Mouse (Mus musculus) megakaryocyte, adult 5-6 weeks (primary cell): ENCODE data around the gene Camsap2. TPM values are rescaled to one million over a fixed set of nuclear protein-coding genes. Genes with fewer than 3 reads are reported as not detected.
A peak's percentile ranks its signal among the peaks of the same experiment; 100 is the strongest.

ENCODE experiments used
- ATAC-seq: 2 replicates; pipeline ENCODE4 v1.8.0; 2016; ENCODE audit warnings: mild to moderate bottlenecking, inconsistent platforms; ENCODE audit not compliant: poor library complexity, severe bottlenecking
- total RNA-seq, 2 experiments: library from RNA; stranded (forward) in 1 of 2; stranded (reverse) in 1 of 2; fragments of 153-499, 151-499 nt in 1 of 2; fragments of 221-1000, 200-1000 nt in 1 of 2; gene quantifications; 2 replicates each; pipeline versions ENCODE4 v1.2.3 to v1.2.4; 2015 to 2017

The Camsap2 gene
- total RNA-seq, 2 experiments from 2014 or later: 15.0 to 20.0 TPM

DNA sequence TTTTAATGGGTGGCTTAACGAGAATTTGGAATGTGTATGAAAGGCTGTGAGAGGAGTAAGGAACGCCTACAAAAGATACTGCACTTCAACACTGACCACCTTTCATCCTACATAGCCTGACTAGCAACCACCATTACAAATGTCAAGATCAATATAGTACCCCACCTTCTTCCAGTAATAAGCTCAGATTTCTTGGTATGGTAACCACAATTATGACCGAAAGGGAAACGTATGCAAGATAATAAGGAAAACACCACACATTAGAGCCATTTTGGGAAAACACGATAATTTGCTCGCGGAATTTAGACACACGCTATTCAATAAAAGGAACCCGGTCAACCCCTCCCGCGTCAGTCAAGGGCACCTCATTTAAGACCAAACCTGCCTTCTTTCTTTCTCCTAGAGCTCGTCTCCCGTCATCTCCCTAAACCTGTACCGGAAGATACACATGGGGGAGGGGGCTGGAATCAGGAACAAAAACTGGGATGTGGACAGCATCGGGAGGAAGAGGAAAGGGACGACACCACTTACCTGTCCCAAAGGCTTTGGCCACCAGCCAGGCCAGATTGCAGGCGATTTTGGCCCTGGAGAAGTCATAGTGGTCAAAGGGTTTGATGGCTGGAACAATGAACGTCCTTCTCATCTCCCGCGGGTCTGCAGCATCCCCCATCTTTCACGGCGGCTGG, 993 bp downstream of the Camsap2 start:
- 0 out of 2 replicates have a peak, but pooled peaks have one; percentile 19 for ATAC-seq

DNA sequence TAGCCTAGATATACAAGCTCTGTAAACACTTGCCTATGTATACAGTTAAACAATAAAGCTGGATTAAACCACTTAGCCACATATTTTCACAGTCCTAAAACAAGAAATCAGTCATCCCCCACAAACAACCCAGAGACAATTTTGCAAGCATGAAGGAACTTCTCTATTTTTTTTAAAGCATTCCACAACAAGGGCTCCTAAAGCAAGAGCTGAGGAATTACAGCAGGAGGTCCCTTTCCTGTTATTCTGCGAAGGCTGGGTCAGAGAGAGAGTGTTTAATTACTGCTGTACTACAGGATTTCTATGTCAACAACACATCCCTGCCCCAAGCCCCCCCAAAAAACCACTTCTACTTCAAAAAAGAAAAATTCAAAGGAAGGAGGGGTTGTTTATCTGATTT, 1.6 kb downstream of the Camsap2 start:
- ATAC-seq: no peak

DNA sequence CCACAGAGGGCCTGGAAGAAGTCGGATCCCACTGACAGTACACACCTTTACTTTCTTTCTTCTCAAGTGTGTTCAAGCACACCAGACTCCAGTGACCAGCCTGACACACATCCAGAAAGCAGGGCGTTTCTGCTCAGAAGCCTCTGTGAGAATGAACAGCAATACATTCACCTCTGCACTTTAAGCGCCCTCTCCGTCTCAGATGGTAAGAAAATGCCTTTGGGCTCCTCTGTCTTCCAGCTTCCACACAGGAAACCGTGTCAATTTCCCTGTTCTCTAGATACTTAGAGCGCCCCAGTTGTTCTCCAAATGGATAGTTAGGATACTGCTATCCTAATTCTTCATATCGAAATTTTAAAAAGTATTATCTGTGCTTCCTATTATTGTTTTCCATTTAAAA, 2.2 kb downstream of the Camsap2 start:
- ATAC-seq: no peak

DNA sequence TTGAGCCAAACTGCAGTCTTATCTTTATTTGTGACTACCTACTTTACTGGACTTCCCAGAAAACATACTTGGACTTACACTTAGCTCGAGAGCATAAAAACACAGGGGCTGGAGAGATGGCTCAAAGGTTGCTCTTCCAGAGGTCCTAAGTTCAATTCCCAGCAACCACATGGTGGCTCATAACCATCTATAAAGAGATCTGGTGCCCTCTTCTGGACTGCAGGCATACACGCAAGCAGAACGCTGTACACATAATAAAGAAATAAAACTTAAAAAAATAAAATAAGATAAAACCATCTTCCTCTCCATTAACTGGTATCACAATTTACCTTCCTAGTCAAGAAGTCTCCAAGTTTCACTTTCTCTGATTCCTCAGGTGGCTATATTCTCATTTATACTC, 5.4 kb downstream of the Camsap2 start:
- ATAC-seq: no peak

DNA sequence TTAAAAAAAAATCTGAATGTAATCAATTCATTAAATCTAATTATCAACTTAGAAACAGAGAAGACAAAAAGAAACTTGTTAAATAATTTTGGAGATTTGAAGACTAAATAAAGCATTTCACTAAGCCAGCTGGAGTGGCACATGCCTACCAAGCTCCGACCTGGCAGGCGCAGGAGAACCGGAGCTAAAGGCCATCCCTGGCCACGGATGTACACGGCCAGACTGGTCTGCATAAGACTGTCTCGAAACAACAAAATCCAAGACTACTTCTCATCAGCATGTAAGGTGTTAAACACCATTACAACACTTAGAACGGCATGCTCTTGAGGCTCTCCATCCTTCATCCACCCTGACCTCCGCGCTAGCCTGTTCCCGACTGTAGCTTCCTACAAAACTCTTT, 11.2 kb downstream of the Camsap2 start:
- no peak for ATAC-seq

DNA sequence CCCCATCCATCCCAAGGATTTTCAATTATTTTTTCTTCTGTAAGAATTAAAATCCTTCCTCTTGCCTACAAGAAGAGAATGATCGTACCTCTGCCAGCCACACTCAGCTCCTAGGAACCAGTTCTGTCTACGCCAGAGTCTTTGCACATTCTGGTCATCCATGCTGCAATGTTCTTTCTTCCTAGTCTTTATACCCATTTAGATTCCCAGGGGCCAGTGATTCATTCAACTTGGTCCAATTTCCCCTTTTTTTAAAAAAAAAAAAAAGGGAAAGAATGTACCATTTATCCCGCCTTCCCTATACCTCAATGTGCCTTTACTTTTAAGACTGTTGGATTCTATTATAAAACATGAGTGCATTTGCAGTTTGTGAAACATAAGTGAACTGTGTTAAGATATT, 12.4 kb downstream of the Camsap2 start:
- no peak for ATAC-seq

DNA sequence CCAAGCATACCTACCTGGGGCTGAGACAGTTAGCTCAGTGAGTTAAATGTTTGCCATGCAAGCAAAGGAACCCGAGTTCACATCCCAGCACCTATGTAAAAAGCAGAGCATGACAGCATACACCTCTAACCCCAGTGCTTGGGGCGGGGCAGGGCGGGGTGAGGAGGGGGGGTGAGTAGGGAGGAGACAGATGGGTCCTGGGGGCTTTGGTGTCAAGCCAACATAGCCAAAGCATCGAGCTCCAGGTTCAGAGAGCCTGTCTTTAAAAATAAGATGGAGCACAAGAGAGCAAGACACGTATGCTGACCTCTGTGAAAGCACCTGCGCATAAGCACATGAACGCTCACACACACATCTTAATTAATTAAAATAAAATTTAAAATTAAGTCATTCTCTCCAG, 12.8 kb downstream of the Camsap2 start:
- ATAC-seq: no peak

DNA sequence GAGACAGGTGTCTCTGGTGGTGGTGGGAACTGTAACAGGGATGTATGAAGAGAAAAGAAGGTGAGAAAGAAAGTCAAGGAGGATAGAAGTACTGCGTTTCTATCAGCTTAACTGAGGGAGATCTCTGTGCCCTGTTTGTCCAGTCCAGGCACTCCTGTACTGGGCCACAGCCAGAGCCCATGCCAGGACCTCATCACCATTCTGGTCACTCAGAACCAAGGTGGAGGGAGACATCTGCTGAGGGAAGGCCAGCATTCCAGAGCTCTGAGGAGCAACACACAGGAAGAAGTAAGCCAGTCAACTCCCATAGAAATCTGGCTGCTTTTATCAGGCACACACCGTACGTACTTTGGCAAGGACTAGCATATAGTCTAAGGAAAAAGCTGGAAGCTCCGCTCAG, 14.1 kb downstream of the Camsap2 start:
- ATAC-seq: no peak

DNA sequence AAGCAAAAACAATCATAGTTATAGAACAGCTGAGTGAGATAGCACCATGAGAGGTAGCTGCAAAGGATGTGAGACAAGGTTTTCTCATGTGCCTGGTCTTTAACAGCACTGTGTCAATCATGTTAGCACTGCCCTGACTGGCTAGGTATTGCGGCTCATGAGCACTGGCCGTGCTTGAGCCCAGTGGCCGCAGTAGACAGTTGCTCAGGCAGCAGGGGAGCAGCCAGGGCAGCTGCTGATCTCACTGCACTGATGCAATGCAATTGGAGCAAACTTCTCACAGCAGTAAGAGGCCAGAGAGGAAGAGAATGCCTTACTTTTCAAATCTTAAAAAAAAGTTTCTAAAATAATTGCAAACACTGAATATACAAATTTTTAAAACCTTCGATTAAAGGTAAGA, 16.5 kb downstream of the Camsap2 start:
- ATAC-seq: no peak

DNA sequence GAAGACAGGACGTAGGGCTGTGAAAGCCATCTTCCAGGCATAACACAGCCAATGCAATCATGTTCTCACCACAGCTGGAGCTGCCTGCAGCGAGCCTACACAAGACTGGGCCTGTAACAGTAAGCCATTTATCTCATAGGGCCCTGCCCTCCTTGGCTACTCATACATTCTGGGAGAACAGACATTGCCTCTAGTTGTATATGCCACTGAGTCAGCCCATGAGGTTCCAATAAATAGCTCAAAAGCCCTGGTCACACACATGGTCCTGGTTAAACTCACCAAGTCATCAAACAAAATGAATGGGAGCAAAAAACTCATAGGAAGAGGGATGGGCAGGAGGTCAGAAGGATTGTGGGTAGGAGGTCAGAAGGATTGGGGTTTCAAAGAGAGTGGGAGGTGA, 17.3 kb downstream of the Camsap2 start:
- no peak for ATAC-seq

DNA sequence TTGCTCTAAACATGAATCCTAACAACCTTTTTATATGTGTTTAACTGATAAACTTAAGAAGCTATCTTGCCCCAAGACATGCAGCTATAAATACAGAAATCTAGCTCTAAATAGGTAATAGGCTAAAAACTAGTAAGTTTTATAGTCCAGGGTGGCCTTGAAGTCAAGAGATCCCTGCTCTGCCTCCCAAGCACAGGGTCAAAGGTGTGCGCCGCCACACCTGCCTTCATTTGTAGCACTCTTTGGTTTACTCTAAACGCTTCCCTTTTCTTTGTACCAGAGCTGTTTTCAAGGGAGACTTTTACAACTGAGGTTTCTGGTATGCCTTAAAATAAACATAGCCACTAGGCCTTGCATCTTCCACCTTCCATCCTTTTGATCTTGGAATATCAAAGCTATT, 18.3 kb downstream of the Camsap2 start:
- ATAC-seq: no peak

DNA sequence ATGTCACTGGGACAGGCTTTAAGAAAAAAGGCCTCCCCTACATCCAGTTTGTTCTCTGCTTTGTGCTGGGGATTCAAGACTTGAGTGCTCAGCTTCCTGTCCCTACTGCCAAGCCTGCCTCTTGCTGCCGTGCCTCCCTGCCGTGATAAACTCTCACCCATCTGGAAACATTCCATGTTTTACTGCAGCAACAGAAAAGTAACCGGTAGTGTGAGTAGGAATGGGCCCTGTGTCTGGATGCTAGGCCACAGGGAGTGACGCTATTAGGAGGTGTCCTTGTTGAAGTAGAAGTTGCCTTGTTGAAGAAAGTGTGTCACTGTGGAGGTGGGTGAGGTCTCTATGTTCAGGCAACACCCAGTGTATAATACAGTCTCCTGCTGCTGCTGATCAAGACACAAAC, 20.0 kb downstream of the Camsap2 start:
- ATAC-seq: no peak

DNA sequence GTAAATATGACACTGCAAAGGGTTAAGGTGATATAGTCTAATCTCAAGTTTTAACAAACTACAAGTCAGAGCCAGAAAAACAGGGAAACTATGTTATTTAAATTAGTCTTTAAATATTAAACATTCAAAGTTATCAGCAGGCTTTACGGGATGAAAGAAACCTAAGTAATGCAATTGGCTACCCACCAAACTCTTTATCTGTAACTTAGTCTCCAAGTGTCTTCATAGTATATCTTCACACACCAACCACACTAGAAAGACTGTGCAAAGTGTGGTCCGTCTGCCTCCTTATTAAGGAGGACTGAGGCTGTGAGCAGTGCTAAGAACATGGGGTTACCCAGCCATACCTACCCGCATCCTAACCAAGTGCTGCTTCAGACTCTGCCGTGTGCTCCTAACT, 23.6 kb downstream of the Camsap2 start:
- no peak for ATAC-seq

DNA sequence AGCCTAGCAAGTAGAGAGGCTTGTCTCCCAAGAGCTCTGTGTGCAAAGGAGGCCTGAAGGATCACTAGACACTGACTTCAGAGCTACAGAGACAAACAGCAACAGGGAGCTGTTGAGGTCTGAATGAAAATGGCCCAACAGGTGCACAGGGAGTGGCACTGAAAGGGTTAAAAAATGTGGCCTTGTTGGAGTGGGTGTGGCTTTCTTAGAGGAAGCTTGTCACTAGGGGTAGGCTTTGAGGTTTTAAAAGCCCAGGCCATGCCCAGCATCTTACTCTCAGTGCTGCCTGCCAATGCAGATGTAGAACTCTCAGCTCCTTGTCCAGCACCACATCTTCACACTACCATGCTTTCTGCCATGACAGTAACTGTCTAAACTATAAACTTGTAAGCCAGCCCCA, 29.6 kb downstream of the Camsap2 start:
- ATAC-seq: no peak

DNA sequence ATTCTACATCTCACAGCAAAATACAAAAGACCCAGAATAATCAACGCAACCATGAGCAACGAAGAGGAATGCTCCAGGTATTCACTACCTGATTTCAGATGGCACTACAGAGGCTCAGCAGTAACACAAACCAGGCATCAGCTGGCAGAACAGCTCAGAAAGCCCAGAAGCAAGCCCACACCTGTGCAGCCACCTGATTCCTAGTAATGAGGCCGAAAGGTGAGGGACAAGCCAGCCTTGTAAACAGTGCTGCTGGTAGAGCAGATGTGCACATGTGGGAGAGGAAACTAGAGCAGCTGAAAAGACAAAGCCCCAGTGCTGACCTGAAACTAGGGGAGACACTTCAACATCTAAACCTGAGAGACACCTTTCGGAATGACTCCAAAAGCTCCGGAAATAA, 36.7 kb downstream of the Camsap2 start:
- ATAC-seq: no peak

DNA sequence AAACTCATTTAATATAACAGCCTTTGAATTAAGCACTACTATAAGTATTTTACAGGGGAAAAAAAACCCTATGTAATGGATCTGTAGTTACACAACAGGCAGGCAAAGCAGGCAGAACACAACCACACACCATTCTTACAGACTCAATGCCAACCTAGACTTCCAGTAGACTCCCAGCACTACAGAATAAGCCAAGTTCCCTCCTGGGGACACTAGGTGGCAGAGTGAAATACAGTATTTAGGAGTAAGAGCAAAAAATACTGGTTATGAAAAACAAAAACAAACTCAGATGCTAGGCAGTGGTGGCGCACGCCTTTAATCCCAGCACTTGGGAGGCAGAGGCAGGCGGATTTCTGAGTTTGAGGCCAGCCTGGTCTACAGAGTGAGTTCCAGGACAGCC, 39.5 kb downstream of the Camsap2 start:
- no peak for ATAC-seq

DNA sequence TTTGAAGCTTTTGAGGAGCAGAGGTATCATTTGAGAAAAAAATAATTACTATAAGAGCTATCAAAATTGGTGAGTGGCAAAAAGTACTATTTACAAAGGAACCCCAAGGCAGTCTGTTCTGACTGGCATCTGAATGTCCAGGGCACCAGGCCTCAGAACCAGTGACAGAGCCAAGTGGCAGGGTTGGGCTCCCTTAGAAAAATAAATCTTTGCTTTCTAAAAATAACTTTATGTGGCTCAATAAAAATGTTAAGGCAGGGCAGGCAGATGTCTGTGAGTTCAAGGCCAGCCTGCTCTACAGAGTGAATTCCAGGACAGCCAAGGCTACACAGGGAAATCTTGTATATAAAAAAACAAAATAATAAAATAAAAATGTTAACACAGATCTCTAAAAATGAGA, 51.9 kb downstream of the Camsap2 start:
- no peak for ATAC-seq

DNA sequence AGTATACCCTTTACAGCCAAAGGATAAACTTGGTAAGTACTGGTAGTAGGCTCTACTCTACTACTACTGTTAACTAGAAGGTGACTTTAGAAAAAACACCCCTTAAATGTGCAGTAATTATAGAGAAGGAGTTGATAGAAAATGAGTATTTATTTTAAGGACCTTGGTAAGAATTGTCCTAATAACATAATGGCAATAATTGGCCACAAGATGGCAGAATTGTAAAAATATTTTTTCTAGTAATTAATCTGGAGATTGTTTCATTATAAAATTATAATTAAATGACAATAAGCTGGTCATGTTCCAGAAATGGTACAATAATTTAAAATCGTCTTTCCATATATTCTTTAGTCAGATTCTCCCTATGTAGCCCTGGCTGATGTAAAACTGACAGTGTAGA, 56.1 kb downstream of the Camsap2 start:
- ATAC-seq: no peak

DNA sequence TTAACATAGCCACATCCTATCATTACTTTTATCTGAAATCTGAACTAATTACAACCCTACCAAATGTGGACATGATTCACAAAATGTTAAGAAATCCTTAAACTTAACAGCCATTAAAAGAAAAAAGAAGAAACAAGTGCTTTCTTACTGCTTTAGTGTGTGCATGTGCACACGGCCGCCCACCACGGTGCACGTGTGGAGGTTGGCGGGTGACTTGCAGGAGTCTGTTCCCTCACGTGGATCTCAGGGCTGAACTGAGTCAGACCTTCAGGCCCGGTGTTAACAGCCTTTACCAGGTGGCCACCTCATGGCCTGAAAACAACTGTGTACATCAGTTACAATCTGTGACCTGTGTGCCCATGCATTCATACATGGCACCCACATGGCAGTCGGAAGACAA, 68.5 kb downstream of the Camsap2 start:
- no peak for ATAC-seq

DNA sequence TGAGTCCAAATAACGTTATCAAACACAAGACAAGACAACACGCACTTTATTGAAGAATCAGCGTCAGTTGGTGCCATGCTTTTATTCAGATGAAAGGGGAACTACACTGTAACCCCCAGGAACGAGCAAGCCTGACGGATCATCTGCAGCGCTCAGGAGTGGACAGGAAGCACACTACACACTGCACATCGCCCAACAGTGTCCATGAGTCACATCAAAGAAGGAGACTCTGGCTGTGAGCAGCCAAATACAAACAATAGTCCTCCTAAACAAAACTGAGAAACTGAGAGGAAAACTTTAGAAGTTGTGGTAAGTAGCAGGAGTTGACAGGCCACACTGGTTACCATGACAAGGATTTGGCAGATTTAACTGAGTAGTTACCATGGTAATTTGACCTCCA, 77.7 kb downstream of the Camsap2 start:
- ATAC-seq: no peak

DNA sequence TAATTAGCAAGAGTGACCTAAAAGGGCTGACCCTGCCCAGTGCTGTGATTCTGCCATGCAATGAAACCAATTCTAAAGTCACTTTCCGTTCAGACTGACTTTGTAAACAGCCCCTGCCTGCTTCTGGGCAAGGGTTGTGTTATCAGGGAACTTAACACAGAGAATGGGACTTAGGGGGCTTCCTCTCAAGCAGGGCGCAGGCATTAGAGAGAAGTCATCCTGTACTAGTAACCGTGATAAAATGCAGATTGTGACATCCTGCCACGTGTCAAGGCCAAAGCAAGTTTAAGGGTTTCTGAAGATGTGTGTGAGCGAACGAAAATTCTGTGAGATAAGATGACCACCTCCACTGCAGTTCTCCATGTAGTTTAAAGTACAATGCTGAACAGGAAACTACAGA, 79.8 kb downstream of the Camsap2 start:
- ATAC-seq: no peak

DNA sequence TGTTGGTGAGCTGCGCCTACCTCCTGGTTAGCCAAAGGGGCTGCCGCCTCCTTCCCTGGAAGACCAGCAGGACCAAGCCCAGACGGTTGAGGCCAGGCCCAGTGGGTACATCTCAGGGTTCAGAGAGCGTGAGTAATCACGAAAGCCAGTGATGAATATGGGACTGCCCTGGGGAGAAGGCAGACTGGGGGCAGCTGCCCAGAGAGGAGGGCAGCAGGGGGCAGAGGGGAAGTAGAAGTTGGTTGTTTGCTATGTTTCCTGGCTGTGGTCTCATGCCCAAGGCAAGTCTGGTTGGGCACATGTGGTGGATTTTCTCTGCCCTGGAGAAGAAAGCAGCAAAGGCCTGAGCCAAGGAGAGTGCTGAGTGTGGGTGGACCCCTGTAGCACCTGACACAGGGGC, 82.5 kb downstream of the Camsap2 start:
- ATAC-seq: no peak

DNA sequence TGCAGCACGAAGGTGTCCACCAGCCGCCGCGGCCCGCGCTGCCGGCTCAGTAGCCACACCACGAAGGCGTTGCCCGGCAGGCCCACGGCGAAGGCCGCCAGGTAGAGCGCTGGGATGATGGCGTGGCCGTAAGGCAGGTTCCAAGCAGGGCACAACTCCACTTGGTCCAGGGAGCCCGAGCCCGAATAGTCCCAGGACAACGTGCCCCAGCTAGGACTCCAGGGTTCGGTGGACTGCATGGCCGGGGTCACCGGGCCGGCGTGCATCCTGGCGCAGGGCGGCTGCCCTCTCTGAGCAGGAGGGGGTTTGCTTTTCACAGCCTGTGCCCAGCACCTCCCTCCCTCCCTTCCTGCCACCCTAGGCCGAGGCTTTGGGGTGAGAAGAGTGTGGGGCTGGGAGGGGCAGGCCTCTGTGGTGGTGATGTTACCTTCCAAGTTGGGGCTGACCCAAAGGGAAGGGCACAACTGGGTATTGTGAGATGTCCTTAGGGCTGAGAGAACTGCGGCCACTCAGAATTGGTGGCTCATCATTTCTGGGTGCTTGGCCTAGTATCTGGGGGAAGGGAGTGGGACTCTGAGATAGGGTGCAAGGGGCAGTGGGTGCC, 85.2 kb downstream of the Camsap2 start, which contains the start of gene Gpr25:
TSS of gene Gpr25 (minus strand) at position 239 of the 604 bp plus-strand sequence.
- no peak for ATAC-seq
